Mouse (Mus musculus) CD4-positive helper T cell, adult 2 months (primary cell): ENCODE data around the gene Msh4.

Source experiments
- DNase-seq: peaks from one replicate; pipeline ENCODE4 v3.0.0-alpha.2; 2012; ENCODE audit warnings: low read depth, missing footprints, low spot score

Gene Msh4

DNA sequence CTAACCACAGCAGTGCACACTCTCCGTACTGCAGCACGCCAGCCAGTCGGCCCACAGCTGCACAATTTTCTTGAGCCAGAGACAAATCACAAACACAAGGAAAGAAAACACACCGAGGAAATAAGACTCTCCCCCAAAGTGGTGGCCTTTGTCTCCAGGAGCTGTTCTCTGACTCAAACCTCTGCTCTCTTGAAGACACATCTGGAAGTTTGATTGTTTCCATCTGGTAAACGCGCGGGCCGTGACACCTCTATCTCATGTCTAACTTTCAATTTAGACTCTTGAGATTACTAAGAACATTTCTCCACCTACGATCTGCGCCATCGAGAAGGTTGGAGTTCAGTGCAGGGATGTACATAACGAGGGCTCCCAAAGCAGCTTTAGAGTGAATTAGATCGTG is 97.5 kb downstream of the Msh4 start:
- DNase-seq = no peak

GRCm38 (mm10) chr3:153807444-153808149 is 98.3 kb downstream of the Msh4 start:
- DNase-seq = no peak
